Mouse (Mus musculus): Measurements from ENCODE around the gene Ppp1cb. TPM values are rescaled to one million over a fixed set of nuclear protein-coding genes. Genes with fewer than 3 reads are reported as not detected.

Ppp1cb gene
- total RNA-seq, 2 experiments from 2014 or later, result 486 TPM

- DNase-seq, result no peak
- Histone ChIP-seq H3K4me3 (peak overlapping the region; percentile 93), H3K27ac (peak overlapping the region; percentile 99)
- TF ChIP-seq CTCF (IDR thresholded peaks at IDR 0.05), result no peak; the same call in 1 of the 2 replicates
- intact Hi-C loops (cut with DNase I), result loop anchor here (2.0 kb wide), 1 partner anchor 43 kb away; no protein-coding TSS in a partner anchor
These were observed 723 bp downstream of the Ppp1cb start for GRCm38 (mm10) chr5:32459251-32459881.

GRCm38 (mm10) chr5:32459882-32460751, 1.5 kb downstream of the Ppp1cb start:
- peak overlapping the region; percentile 93 for H3K4me3 ChIP-seq
- DNase-seq, result peak; percentile 38
- H3K27ac ChIP-seq, result peak overlapping the region; percentile 99
- TF ChIP-seq CTCF (IDR thresholded peaks at IDR 0.05), result peak; percentile 70
- intact Hi-C loops (cut with DNase I), result loop anchor here (1.0 to 5.0 kb wide), 3 partner anchors 43 to 138 kb away; no protein-coding TSS in a partner anchor

- intact Hi-C loops (cut with DNase I), result loop anchor here (1.0 to 5.0 kb wide), 2 partner anchors 109 to 139 kb away; no protein-coding TSS in a partner anchor
- no peak for TF ChIP-seq CTCF (IDR thresholded peaks at IDR 0.05)
- peak overlapping the region; percentile 93 for H3K4me3 ChIP-seq
- no peak for DNase-seq
- peak overlapping the region; percentile 99 for H3K27ac ChIP-seq
These were observed 2.3 kb downstream of the Ppp1cb start for GRCm38 (mm10) chr5:32460973-32461372.

- H3K27ac ChIP-seq, result peak overlapping the region; percentile 60
- no peak overlapping the region for H3K4me3 ChIP-seq
- intact Hi-C loops (cut with DNase I), result no loop called here
- DNase-seq, result no peak
- TF ChIP-seq CTCF (IDR thresholded peaks at IDR 0.05), result no peak
These were observed 13.8 kb downstream of the Ppp1cb start for GRCm38 (mm10) chr5:32472332-32473028.

GRCm38 (mm10) chr5:32473029-32473352, 14.3 kb downstream of the Ppp1cb start:
- intact Hi-C loops (cut with DNase I), result no loop called here
- H3K27ac ChIP-seq, result peak overlapping the region; percentile 60
- no peak for TF ChIP-seq CTCF (IDR thresholded peaks at IDR 0.05)
- H3K4me3 ChIP-seq, result no peak overlapping the region
- no peak for DNase-seq

- intact Hi-C loops (cut with DNase I), result loop anchor here (5.0 kb wide), 1 partner anchor 149 kb away; no protein-coding TSS in a partner anchor
- TF ChIP-seq CTCF (IDR thresholded peaks at IDR 0.05), result no peak
- no peak for DNase-seq
- no peak overlapping the region for H3K27ac ChIP-seq
- no peak overlapping the region for H3K4me3 ChIP-seq
These were observed 17.9 kb downstream of the Ppp1cb start for GRCm38 (mm10) chr5:32476501-32476900.

GRCm38 (mm10) chr5:32478972-32479371, 20.3 kb downstream of the Ppp1cb start:
- TF ChIP-seq CTCF (IDR thresholded peaks at IDR 0.05), result no peak
- intact Hi-C loops (cut with DNase I), result loop anchor here (5.0 kb wide), 1 partner anchor 152 kb away; no protein-coding TSS in a partner anchor
- Histone ChIP-seq H3K27ac (no peak overlapping the region), H3K4me3 (no peak overlapping the region)
- no peak for DNase-seq

GRCm38 (mm10) chr5:32485430-32485829, 26.8 kb downstream of the Ppp1cb start:
- Histone ChIP-seq H3K4me3 (no peak overlapping the region), H3K27ac (no peak overlapping the region)
- DNase-seq, result no peak
- intact Hi-C loops (cut with DNase I), result no loop called here
- TF ChIP-seq CTCF (IDR thresholded peaks at IDR 0.05), result no peak

GRCm38 (mm10) chr5:32488044-32488443, 29.4 kb downstream of the Ppp1cb start:
- no peak overlapping the region for H3K4me3 ChIP-seq
- no peak overlapping the region for H3K27ac ChIP-seq
- TF ChIP-seq CTCF (IDR thresholded peaks at IDR 0.05), result no peak
- intact Hi-C loops (cut with DNase I), result no loop called here
- no peak for DNase-seq

- Histone ChIP-seq H3K4me3 (no peak overlapping the region), H3K27ac (no peak overlapping the region)
- DNase-seq, result no peak
- no peak for TF ChIP-seq CTCF (IDR thresholded peaks at IDR 0.05)
- intact Hi-C loops (cut with DNase I), result no loop called here
These were observed 35.5 kb downstream of the Ppp1cb start for GRCm38 (mm10) chr5:32494084-32494700.

- intact Hi-C loops (cut with DNase I), result no loop called here
These were observed 50.1 kb downstream of the Ppp1cb start for GRCm38 (mm10) chr5:32508766-32509165.

GRCm38 (mm10) chr5:32520381-32520780, 61.7 kb downstream of the Ppp1cb start:
- peak; percentile 79 for TF ChIP-seq CTCF (IDR thresholded peaks at IDR 0.05)
- H3K27ac ChIP-seq, result no peak overlapping the region
- H3K4me3 ChIP-seq, result no peak overlapping the region
- peak; percentile 36 for DNase-seq
- intact Hi-C loops (cut with DNase I), result loop anchor here (1.0 to 2.0 kb wide), 3 partner anchors 198 to 305 kb away; no protein-coding TSS in a partner anchor

More at GRCm38 (mm10) chr5:32508766-32509165, 50.1 kb downstream of the Ppp1cb start:
- TF ChIP-seq CTCF (IDR thresholded peaks at IDR 0.05), result no peak
- Histone ChIP-seq H3K27ac (no peak overlapping the region), H3K4me3 (no peak overlapping the region)
- no peak for DNase-seq
